Mouse (Mus musculus) neural tube, embryonic 11.5 days (tissue): ENCODE data around the gene Vmn2r38. TPM values are rescaled to one million over a fixed set of nuclear protein-coding genes. Genes with fewer than 3 reads are reported as not detected.
"Not testable (repeated sequence)": the region's sequence is repeated elsewhere in the genome, so short reads cannot be mapped to it uniquely, and the experiment has no call there.

Experiments
- ATAC-seq: fragments of 200-750 bp; cut with Nextera tagmentation; 2 replicates; pipeline ENCODE4 v1.8.0; 2017; ENCODE audit warnings: moderate number of reproducible peaks, mild to moderate bottlenecking, moderate TSS enrichment, moderate library complexity; ENCODE audit not compliant: insufficient read depth, low FRiP score, low TSS enrichment
- DNase-seq: peaks from one replicate; pipeline ENCODE4 v3.0.0-alpha.2; 2015; ENCODE audit warnings: low spot score
- H3K27ac ChIP-seq: fragments of 300-500 bp; sonication (generic); 2 replicates; pipeline ENCODE4 v1.5.1; 2014; ENCODE audit warnings: low read depth, mild to moderate bottlenecking, low read length
- H3K27me3 ChIP-seq: fragments of 300-500 bp; sonication (generic); 2 replicates; pipeline ENCODE4 v1.6.1; 2014; ENCODE audit warnings: mild to moderate bottlenecking, low read length, mixed read lengths; ENCODE audit not compliant: control insufficient read depth, insufficient read depth
- H3K36me3 ChIP-seq: fragments of 300-500 bp; sonication (generic); 2 replicates; pipeline ENCODE4 v1.6.1; 2014; ENCODE audit warnings: mild to moderate bottlenecking, low read length, moderate library complexity, mixed read lengths; ENCODE audit not compliant: control insufficient read depth, insufficient read depth
- H3K4me1 ChIP-seq: fragments of 300-500 bp; sonication (generic); 2 replicates; pipeline ENCODE4 v1.6.1; 2014; ENCODE audit warnings: low read length, mixed read lengths; ENCODE audit not compliant: control insufficient read depth, insufficient read depth
- H3K4me2 ChIP-seq: fragments of 300-500 bp; sonication (generic); 2 replicates; pipeline ENCODE4 v1.6.1; 2014; ENCODE audit warnings: low read depth, mild to moderate bottlenecking, moderate library complexity
- H3K4me3 ChIP-seq: fragments of 300-500 bp; sonication (generic); 2 replicates; pipeline ENCODE4 v1.5.1; 2014; ENCODE audit warnings: low read depth, low read length
- H3K9ac ChIP-seq: fragments of 300-500 bp; sonication (generic); 2 replicates; pipeline ENCODE4 v1.6.1; 2014; ENCODE audit warnings: mild to moderate bottlenecking, low read length
- H3K9me3 ChIP-seq: fragments of 300-500 bp; sonication (generic); 2 replicates; pipeline ENCODE4 v1.6.1; 2016; ENCODE audit warnings: low read length; ENCODE audit not compliant: control insufficient read depth
- WGBS: fragments of 180-500 bp; shearing (Covaris S2); extraction: QIAGEN DNeasy Blood & Tissue Kit; methylation state at CpG from one replicate; pipeline ENCODE4 v1.1.7; 2014; 5-methylcytosine and 5-hydroxymethylcytosine counted together
- polyA plus RNA-seq: library from polyadenylated mRNA; unstranded; fragments of >200 nt; fragmentation: Nextera tagmentation; extraction: Ambion mirVana; gene quantifications from 2 replicates; pipeline ENCODE4 v1.2.1, GENCODE M21; 2014

Gene Vmn2r38
- polyA plus RNA-seq, result not detected in 2 replicates

DNA sequence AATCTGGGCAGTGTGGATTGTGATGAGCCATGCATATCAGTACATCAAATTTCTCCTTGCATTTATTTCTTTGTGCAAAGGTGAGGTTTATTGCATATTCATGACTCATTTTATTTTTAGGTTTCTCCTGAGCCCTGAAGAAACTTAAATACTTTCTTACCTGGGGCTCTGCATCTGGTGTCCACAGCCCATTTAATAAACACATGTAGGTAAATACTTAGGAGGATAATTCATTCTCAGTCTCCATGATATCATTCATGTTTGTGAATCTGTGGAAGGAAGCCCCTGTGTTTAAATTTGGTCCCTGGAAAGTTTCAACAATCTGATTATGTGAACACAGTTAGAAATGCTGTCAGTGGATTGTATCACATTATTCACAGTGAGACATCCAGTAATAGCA lies at the start of gene Vmn2r38:
Gene Vmn2r38 (minus strand): TSS at position 101 of the 400 bp plus-strand sequence.
- not testable (repeated sequence) for ATAC-seq, H3K27me3 ChIP-seq, H3K9me3 ChIP-seq, H3K4me2 ChIP-seq, H3K36me3 ChIP-seq, DNase-seq, H3K9ac ChIP-seq, H3K27ac ChIP-seq, H3K4me1 ChIP-seq, H3K4me3 ChIP-seq

DNA sequence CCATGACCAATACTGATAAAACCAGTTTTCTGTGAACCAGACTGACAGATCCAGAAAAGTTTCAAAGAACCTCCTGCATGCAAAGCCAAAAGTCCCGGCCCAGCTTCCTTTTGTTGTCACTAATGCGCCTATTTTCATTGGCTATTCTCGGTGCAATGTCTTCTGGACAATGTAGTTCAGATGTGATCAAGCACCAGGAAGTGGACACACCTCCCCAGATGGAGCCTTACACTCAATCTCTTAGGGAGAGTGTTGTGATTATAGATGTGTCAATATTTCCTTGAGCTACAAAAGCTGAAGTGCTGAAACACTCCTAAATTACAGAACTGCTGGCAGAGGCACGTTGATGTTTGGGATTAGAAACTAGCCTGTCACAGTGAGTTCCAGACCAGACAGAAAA lies 32.3 kb downstream of the Vmn2r38 start:
- not testable (repeated sequence) for H3K4me2 ChIP-seq, ATAC-seq, H3K36me3 ChIP-seq, H3K4me1 ChIP-seq, H3K4me3 ChIP-seq, H3K9me3 ChIP-seq, H3K9ac ChIP-seq, DNase-seq, H3K27ac ChIP-seq, H3K27me3 ChIP-seq
- WGBS, result 88% methylated on average over 4 of the region's 4 CpGs

DNA sequence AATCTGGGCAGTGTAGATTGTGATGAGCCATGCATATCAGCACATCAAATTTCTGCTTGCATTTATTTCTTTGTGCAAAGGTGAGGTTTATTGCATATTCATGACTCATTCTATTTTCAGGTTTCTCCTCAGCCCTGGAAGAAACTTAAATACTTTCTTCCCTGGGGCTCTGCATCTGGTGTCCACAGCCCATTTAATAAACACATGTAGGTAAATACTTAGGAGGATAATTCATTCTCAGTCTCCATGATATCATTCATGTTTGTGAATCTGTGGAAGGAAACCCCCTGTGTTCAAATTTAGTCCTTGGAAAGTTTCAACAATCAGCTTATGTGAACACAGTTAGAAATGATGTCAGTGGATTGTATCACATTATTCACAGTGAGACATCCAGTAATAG lies 67.0 kb downstream of the Vmn2r38 start, which contains the start of gene Vmn2r39:
Gene Vmn2r39 (minus strand): TSS at position 101 of the 400 bp plus-strand sequence.
- not testable (repeated sequence) for H3K4me2 ChIP-seq, H3K36me3 ChIP-seq, ATAC-seq, H3K27me3 ChIP-seq, H3K4me1 ChIP-seq, H3K27ac ChIP-seq, H3K9me3 ChIP-seq, H3K4me3 ChIP-seq, DNase-seq, H3K9ac ChIP-seq

Other genes with a start within 250 kb of the Vmn2r38 start
- not detected in 2 replicates for gene Vmn2r40, start 166.4 kb downstream of the Vmn2r38 start, polyA plus RNA-seq
- gene Vmn2r39, start 67.1 kb downstream of the Vmn2r38 start, polyA plus RNA-seq, result not detected in 2 replicates
- not detected in 2 replicates for gene Vmn2r37, start 125.8 kb upstream of the Vmn2r38 start, polyA plus RNA-seq